Mouse (Mus musculus): ENCODE measurements around the gene Mgat5b. TPM values are rescaled to one million over a fixed set of nuclear protein-coding genes. Genes with fewer than 3 reads are reported as not detected.

Gene Mgat5b
- total and polyA plus RNA-seq, 3 experiments, result 0.16 TPM; not detected in 2

DNA sequence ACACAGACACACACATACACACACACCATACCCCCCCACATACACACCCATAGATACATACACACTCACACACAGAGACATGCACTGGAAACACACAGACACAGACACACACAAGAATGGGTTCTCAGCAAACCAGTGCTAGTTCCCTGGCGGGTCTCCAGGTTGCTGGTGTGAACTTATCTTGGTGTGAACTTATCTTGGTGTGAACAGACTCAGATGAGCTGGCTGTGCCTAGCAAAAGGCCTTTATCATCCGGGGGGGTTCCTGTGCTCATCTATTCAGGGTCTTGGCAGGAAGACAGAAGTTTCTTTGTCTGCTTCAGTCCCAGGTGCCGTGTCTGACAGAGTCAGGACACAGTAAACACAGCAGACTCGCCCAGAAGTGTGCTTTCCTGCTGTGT, 25.7 kb downstream of the Mgat5b start:
- TF ChIP-seq POLR2AphosphoS5 (IDR thresholded peaks at IDR 0.05; ENCODE audit: insufficient replicate concordance, low read depth, low read length), result no peak
- TF ChIP-seq CTCF (IDR thresholded peaks at IDR 0.05; ENCODE audit: low read depth, low read length), result no peak
- no peak for TF ChIP-seq TAL1 (conservative IDR thresholded peaks at IDR 0.05; ENCODE audit: low read depth, low read length)
- no peak for TF ChIP-seq GATA2 (IDR thresholded peaks at IDR 0.05; ENCODE audit: borderline replicate concordance, low read depth, low read length)
- TF ChIP-seq GATA1 (IDR thresholded peaks at IDR 0.05; ENCODE audit: borderline replicate concordance, low read length), result no peak
- H3K4me1 ChIP-seq (ENCODE audit: insufficient read depth, low read depth, low read length), result no peaks in the 10 kb centered on the region; the same call in 1 of the 2 replicates
- peaks cover 18% of the 10 kb centered on the region; the same call in 1 of the 2 replicates for H3K27me3 ChIP-seq (ENCODE audit: insufficient read depth, low read length)
- H3K36me3 ChIP-seq (replicated peaks), result no peaks in the 10 kb centered on the region
- H3K4me3 ChIP-seq (ENCODE audit: low read depth, low read length), result no peak overlapping the region
- ATAC-seq (ENCODE audit: extremely low read depth, insufficient number of reproducible peaks, low FRiP score, poor library complexity, severe bottlenecking) (no peak), DNase-seq (ENCODE audit: low spot score) (no peak)
- H3K9me3 ChIP-seq (replicated peaks), result no peaks in the 10 kb centered on the region

GRCm38 (mm10) chr11:116949832-116950231, 31.2 kb downstream of the Mgat5b start:
- H3K27me3 ChIP-seq (ENCODE audit: insufficient read depth, low read length), result peaks cover 22% of the 10 kb centered on the region
- H3K9me3 ChIP-seq (replicated peaks), result no peaks in the 10 kb centered on the region
- no peak for DNase-seq (ENCODE audit: low spot score)
- no peak overlapping the region for H3K4me3 ChIP-seq (ENCODE audit: low read depth, low read length)
- TF ChIP-seq GATA1 (IDR thresholded peaks at IDR 0.05; ENCODE audit: borderline replicate concordance, low read length) (no peak), TAL1 (conservative IDR thresholded peaks at IDR 0.05; ENCODE audit: low read depth, low read length) (no peak), GATA2 (IDR thresholded peaks at IDR 0.05; ENCODE audit: borderline replicate concordance, low read depth, low read length) (no peak), CTCF (IDR thresholded peaks at IDR 0.05; ENCODE audit: low read depth, low read length) (no peak), POLR2AphosphoS5 (IDR thresholded peaks at IDR 0.05; ENCODE audit: insufficient replicate concordance, low read depth, low read length) (no peak)
- H3K4me1 ChIP-seq (ENCODE audit: insufficient read depth, low read depth, low read length), result no peaks in the 10 kb centered on the region; the same call in 1 of the 2 replicates
- ATAC-seq (ENCODE audit: extremely low read depth, insufficient number of reproducible peaks, low FRiP score, poor library complexity, severe bottlenecking), result no peak
- H3K36me3 ChIP-seq (replicated peaks), result no peaks in the 10 kb centered on the region

GRCm38 (mm10) chr11:116951429-116951828, 32.8 kb downstream of the Mgat5b start:
- TF ChIP-seq TAL1 (conservative IDR thresholded peaks at IDR 0.05; ENCODE audit: low read depth, low read length) (no peak), GATA1 (IDR thresholded peaks at IDR 0.05; ENCODE audit: borderline replicate concordance, low read length) (no peak), CTCF (IDR thresholded peaks at IDR 0.05; ENCODE audit: low read depth, low read length) (no peak), GATA2 (IDR thresholded peaks at IDR 0.05; ENCODE audit: borderline replicate concordance, low read depth, low read length) (no peak), POLR2AphosphoS5 (IDR thresholded peaks at IDR 0.05; ENCODE audit: insufficient replicate concordance, low read depth, low read length) (no peak)
- Histone ChIP-seq H3K36me3 (replicated peaks) (no peaks in the 10 kb centered on the region), H3K27me3 (ENCODE audit: insufficient read depth, low read length) (peaks cover 15% of the 10 kb centered on the region), H3K4me1 (ENCODE audit: insufficient read depth, low read depth, low read length) (no peaks in the 10 kb centered on the region; the same call in 1 of the 2 replicates), H3K4me3 (ENCODE audit: low read depth, low read length) (no peak overlapping the region), H3K9me3 (replicated peaks) (no peaks in the 10 kb centered on the region)
- ATAC-seq (ENCODE audit: extremely low read depth, insufficient number of reproducible peaks, low FRiP score, poor library complexity, severe bottlenecking), result no peak
- no peak for DNase-seq (ENCODE audit: low spot score)

DNA sequence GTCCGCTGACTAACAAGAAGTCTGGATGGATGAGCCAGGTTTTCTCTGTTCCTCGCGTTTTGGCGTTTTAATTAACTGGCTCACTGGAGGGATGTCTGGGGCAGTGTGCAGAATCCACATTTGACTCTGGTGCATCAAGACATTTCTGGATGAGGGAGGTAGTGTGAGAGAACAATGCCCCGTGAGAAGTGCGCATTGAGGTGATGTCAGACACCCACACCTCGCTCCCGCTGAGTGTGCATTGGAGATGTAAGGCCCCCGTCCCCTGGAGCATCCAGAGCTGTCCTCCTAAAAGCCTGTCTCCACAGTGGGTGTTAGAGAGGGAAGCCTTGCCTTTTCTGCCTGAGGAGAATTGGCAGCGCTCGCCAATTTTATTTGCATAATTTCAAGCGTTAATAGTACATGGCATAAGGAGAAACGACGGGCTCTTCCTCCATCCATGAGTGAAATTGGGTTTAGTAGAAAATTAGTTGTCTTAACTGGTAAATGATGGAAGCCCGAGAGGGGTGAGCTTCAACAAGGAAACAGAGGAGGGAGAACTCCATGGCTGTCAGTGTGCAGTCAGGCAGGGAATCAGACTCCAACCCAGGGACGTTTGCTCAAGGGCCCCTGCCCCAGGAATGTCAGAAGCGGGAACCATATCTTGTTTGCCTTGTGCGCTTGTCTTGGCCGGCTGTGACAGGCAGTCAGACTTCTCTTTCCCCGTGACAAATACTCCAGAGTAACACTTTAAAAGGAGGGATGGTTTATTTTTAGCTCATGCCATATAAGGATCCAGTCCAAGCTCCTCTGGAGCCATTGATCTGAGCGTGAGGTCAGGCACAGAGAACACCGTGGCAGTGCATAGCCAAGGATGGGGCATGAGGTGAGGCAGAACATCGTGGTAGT, 35.8 kb downstream of the Mgat5b start:
- peaks cover 16% of the 10 kb centered on the region for H3K27me3 ChIP-seq (ENCODE audit: insufficient read depth, low read length)
- ATAC-seq (ENCODE audit: extremely low read depth, insufficient number of reproducible peaks, low FRiP score, poor library complexity, severe bottlenecking), result no peak

DNA sequence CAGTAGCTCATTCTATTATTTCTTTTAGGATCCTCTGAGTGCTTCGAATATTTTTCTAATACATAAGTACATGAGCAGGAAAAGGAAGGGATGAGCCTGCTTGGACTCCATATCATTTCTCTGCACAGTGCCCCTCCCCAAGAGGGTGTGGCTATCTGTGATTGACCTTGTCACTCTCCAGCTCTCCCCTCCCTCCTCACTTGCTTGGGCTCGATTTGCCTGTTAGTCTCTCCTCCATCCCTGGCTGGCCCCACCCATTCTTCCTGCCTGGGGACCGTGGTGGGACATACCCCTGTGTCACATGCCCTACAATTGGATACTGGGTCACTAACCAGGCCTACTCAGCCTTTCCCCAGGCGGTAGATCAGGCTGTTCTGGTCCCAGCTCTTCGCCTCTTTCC, 39.9 kb downstream of the Mgat5b start:
- H3K4me1 ChIP-seq (ENCODE audit: insufficient read depth, low read depth, low read length), result no peaks in the 10 kb centered on the region
- DNase-seq (ENCODE audit: low spot score) (no peak), ATAC-seq (ENCODE audit: extremely low read depth, insufficient number of reproducible peaks, low FRiP score, poor library complexity, severe bottlenecking) (no peak)
- H3K36me3 ChIP-seq (replicated peaks), result no peaks in the 10 kb centered on the region
- H3K4me3 ChIP-seq (ENCODE audit: low read depth, low read length), result no peak overlapping the region
- H3K9me3 ChIP-seq (replicated peaks), result no peaks in the 10 kb centered on the region
- peaks cover 16% of the 10 kb centered on the region; the same call in 1 of the 2 replicates for H3K27me3 ChIP-seq (ENCODE audit: insufficient read depth, low read length)
- TF ChIP-seq CTCF (IDR thresholded peaks at IDR 0.05; ENCODE audit: low read depth, low read length) (no peak), GATA2 (IDR thresholded peaks at IDR 0.05; ENCODE audit: borderline replicate concordance, low read depth, low read length) (no peak), TAL1 (conservative IDR thresholded peaks at IDR 0.05; ENCODE audit: low read depth, low read length) (no peak), POLR2AphosphoS5 (IDR thresholded peaks at IDR 0.05; ENCODE audit: insufficient replicate concordance, low read depth, low read length) (no peak), GATA1 (IDR thresholded peaks at IDR 0.05; ENCODE audit: borderline replicate concordance, low read length) (no peak)

More for the DNA sequence above, 35.8 kb downstream of the Mgat5b start:
- H3K4me3 ChIP-seq (ENCODE audit: low read depth, low read length), result no peak overlapping the region
- no peaks in the 10 kb centered on the region for H3K9me3 ChIP-seq (replicated peaks)
- no peak for DNase-seq (ENCODE audit: low spot score)
- H3K36me3 ChIP-seq (replicated peaks), result no peaks in the 10 kb centered on the region
- TF ChIP-seq GATA1 (IDR thresholded peaks at IDR 0.05; ENCODE audit: borderline replicate concordance, low read length) (no peak), GATA2 (IDR thresholded peaks at IDR 0.05; ENCODE audit: borderline replicate concordance, low read depth, low read length) (no peak), TAL1 (conservative IDR thresholded peaks at IDR 0.05; ENCODE audit: low read depth, low read length) (no peak)
- H3K4me1 ChIP-seq (ENCODE audit: insufficient read depth, low read depth, low read length), result no peaks in the 10 kb centered on the region

DNA sequence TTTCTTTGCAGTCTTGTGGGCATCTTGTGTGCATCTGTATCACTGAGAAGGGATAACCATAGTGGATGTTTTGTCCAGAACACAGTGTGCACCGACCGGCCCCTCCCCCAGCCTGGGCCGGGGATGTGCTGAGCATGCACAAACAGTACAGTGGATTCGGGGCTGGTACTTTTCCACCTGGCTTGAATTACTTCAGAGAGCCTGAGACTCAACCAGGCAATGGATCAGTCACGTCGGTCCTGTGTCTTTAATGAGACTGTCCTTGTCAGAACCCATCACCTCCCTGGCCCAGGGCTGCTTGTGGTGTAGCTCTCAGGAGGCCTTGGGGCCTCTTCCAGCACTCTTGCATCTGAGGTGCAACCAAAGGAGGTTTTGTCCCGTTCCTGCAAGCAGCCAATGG, 46.4 kb downstream of the Mgat5b start:
- DNase-seq (ENCODE audit: low spot score), result no peak
- H3K4me1 ChIP-seq (ENCODE audit: insufficient read depth, low read depth, low read length), result no peaks in the 10 kb centered on the region
- H3K27me3 ChIP-seq (ENCODE audit: insufficient read depth, low read length), result peaks cover 22% of the 10 kb centered on the region
- no peak for TF ChIP-seq TAL1 (conservative IDR thresholded peaks at IDR 0.05; ENCODE audit: low read depth, low read length)
- no peak for TF ChIP-seq POLR2AphosphoS5 (IDR thresholded peaks at IDR 0.05; ENCODE audit: insufficient replicate concordance, low read depth, low read length)
- no peaks in the 10 kb centered on the region for H3K9me3 ChIP-seq (replicated peaks)
- no peak for ATAC-seq (ENCODE audit: extremely low read depth, insufficient number of reproducible peaks, low FRiP score, poor library complexity, severe bottlenecking)
- no peak overlapping the region for H3K4me3 ChIP-seq (ENCODE audit: low read depth, low read length)
- no peaks in the 10 kb centered on the region for H3K36me3 ChIP-seq (replicated peaks)
